Mouse (Mus musculus): ENCODE results near the gene Rfx4.

Rfx4 gene

DNA sequence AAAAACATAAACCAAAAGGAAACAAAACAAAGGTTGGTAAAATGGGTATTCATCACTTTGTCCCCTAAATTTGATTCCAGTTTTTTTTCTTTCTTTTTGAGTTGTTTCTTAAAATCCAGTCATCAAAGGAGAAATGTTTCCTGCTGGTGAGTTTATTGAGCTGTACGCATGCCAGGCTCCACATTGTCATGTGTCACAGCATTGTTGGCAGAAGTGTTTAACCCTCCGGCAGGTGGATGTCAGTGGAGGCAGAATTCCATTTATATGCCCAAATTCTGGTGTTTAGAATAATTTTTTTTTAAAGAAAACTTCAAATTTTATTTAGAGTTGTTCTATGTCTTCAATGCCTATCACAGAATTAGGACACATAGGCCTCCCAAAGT lies 56.0 kb downstream of the Rfx4 start:
- no peak for DNase-seq (ENCODE audit: low spot score in 2 of 2)

DNA sequence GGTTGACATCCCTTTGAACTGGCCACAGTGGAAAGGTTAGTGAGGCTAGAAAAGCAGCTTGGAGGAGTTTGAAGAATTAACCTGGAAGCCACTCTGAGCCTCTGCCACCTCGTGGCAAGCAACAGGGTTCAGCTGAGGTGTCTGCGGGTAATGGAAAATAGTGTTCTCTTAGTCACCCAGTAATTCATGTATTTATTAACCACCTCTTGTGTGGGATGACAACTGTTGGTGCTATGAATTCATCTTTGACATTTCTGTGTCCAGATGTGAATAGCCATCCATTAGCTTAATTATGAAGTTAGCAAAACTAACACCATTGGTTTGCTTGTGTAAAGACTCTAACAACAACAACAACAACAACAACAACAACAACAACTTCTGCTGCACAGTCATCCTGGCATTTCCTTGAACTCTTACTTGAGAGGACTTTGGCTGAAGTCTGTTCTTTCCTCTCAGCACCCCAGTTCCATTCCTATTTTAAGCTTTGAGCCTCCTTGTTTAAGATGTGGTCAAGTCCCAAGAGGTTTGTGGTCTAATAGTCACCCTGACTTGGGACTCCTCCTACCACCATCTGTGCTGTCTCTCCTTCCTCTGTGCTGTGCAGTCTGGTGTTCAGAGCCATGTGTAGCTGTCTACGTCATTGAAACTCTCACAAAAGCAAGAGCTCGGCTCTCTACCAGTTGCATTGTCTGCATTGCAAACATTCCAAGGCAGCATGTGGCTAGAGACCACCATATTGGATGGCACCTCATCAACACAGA lies 60.0 kb downstream of the Rfx4 start:
- DNase-seq (ENCODE audit: low spot score in 2 of 2) = no peak

DNA sequence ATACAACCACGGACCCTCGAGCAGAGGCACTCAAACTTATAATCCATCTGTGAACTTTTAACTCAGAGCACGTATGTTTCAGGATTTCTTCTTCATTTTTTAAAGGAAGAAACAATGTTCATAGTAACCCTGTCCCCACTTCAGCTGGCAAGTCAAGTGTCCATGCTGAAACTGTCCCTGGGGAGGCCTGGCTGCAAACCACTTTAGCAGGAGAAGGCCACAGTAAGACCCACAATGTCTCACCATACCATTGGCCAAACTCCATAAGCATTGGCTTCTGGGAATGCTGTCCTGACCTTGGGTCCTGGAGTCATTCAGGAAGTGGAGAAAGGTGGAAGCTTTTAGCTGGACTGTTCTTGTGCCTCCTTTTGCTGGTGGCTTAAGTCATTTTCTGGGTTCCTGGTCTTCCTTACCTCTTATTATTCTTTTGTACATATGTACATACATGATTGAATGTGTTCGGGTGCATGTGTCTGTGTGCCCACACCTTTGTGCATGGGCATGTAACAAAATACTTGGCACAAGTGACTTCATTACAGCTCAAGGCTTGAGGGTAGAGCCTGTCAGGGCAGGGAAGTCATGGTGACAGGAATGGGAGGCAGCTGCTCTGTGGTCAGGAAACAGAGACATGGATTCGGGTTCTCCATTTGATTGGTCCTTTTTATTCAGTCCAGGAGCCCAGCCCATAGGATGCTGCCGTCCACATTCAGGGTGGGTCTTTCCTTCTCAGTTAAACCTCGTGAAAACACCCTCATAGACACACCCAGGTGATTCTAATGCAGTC lies 61.4 kb downstream of the Rfx4 start:
- no peak for DNase-seq (ENCODE audit: low spot score in 2 of 2)

- DNase-seq (ENCODE audit: low spot score in 2 of 2) = peak; percentile 71 to 75
Measured at GRCm38 (mm10) chr10:84819669-84820068, 63.8 kb downstream of the Rfx4 start.

- no peak for DNase-seq (ENCODE audit: low spot score in 2 of 2)
Measured at GRCm38 (mm10) chr10:84820230-84820629, 64.4 kb downstream of the Rfx4 start.

- no peak for DNase-seq (ENCODE audit: low spot score in 2 of 2)
Measured at GRCm38 (mm10) chr10:84822741-84823151, 66.9 kb downstream of the Rfx4 start.

GRCm38 (mm10) chr10:84823621-84824020 lies 67.8 kb downstream of the Rfx4 start:
- DNase-seq (ENCODE audit: low spot score in 2 of 2) = no peak

- no peak for DNase-seq (ENCODE audit: low spot score in 2 of 2)
Measured at GRCm38 (mm10) chr10:84829009-84829408, 73.1 kb downstream of the Rfx4 start.

- DNase-seq (ENCODE audit: low spot score in 2 of 2) = no peak
Measured at GRCm38 (mm10) chr10:84835596-84835995, 79.7 kb downstream of the Rfx4 start.

- DNase-seq (ENCODE audit: low spot score in 2 of 2) = peak; percentile 20 to 38
Measured at GRCm38 (mm10) chr10:84836104-84836503, 80.2 kb downstream of the Rfx4 start.

DNA sequence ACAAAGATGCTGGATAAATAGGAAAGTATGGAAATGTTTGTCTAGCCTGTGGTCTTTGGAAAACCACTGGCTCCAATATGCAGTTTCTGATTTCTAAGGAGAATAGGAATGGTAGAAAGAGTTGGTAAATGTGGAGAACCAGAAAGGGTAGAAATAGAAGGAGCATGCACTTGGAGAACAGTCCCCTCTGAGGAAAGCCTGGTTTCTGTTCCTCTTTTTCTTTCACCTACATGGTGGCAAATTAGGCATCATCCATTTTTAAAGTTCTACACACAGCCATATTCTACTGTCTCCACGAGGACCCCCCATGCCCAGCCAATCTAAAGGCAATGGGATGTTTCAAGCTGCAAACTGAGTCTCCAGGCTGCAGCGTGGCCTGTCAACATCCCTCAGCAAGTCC lies 81.5 kb downstream of the Rfx4 start:
- DNase-seq (ENCODE audit: low spot score in 2 of 2) = no peak

DNA sequence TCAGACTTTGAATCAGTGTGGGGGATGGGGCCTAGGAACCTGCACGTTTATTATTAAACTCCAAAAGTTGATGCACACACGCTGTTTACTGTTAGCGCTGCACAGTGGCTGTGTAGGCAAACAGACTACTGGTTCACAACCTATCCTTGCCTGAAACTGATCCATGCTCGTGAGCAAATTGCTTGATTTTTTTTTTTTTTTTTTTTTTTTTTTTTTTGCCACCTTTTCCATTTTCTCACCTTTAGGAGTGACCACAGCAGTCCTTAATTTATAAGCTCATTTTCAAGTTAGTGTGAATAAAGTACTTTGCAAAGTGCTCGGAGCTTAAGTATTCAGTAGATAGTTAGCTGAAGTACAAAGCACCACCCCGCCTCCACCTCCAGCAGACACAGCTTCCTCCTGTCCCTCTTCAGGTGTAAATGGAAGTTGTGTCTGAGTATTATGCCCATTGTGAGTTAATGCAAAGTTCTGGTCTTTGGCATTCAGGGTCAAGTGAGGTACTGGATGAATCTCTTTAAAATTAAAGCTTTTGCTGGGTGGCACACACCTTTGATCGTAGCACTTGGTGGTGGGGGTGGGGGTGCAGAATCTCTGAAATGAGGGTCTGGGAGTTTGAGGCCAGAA lies 83.1 kb downstream of the Rfx4 start:
- DNase-seq (ENCODE audit: low spot score in 2 of 2) = no peak

DNA sequence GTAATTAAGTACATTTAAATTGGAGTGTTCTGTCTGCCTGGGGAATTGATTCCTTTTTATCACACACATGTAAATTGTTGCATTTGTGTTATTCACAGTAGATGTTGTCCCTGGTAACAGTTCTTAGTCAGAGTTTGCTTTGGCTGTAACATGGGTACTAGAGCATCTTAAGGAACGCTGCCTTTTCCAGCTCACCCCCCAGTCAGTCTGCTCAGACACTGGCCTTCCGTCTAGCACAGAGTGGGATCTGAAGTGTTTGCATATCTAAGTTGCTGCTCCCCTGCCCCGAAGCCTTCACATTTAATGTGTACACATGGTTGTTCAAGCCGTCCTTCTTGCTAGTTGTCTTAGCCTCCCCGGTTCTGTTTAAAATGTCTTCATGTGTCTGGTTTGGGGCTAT lies 90.8 kb downstream of the Rfx4 start:
- DNase-seq (ENCODE audit: low spot score in 2 of 2) = no peak

DNA sequence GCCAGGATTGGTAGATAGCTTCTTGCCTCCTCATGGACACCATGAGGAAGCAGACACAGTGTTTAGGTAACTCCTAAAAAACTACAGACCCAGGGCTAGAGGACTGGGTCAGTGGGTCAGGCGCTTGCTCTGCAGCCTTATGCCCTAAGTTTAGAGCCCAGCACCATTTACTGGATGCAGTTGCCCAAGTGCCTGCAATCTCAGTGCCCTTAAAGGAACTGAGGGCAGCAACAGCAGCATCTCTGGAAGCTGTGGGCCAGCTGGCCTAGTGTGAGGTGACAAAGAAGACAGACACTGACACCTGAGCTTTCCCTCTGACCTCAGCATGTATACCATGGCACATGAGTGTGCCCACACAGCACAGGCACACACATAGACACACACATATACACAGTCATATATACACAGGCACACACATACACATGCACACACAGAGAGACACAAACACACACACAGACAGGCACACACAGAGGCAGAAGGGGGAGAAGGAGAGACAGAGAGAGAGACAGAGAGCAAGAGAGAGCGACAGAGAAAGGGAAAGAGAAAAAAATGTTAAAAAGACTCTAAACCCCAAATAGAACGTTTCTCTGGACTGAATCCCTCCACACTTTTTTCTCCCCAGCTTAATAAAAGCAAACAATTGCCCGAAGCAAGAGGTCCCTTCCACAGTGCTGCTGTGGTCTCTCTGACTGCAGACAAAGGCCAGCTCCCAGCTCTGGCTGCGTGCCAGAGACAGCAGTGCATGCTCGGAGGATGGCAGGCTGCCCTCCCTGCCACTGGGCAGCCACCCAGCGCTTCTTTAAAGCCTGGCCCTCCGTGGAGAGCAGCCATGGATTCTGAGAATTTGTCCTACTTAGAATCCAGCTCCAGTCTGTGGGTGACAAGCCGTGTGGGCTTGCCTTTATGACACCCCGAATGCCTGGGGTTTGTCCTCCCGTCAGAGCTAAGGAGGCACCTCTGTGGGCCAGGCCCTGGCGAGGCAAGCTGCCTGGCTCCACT lies 96.4 kb downstream of the Rfx4 start:
- DNase-seq (ENCODE audit: low spot score in 2 of 2) = peak; percentile 63 to 71

GRCm38 (mm10) chr10:84854059-84854458 lies 98.2 kb downstream of the Rfx4 start:
- no peak for DNase-seq (ENCODE audit: low spot score in 2 of 2)

DNA sequence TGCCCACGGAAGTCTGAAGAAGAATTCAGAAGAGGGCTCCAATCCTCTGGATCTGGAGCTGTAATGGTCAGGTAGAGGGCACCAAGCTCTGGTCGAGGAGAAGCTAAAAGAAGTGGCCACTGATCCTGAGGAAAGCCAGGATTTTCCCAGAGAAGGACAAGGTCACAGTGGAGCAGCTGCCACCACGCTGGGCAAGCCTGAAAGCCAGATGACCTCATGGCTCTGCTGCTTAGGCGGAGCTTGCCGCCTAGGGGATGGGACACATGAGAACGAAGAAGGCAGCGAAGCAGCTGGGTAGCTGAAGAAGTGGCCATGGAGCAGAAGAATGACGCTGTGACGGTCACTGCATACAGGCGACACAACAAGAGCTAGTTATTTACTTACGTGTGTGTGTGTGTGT lies 99.6 kb downstream of the Rfx4 start:
- no peak for DNase-seq (ENCODE audit: low spot score in 2 of 2)

DNA sequence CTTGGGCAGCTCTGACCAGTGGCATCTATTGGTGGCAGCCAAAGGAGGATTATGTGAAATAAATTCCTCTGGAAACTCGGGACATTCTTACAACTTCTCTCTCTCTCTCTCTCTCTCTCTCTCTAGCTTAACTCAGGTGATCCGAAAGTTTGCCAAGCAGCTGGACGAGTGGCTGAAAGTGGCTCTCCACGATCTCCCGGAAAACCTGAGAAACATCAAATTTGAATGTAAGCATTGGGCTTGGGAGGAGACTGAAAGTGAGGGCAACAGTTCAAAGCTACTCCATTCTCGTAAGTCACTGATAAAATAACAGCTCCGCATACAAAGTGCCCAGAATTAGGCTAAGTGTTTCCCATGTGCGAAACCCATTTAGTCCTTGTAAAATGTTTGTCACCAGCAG lies 102.5 kb downstream of the Rfx4 start:
- DNase-seq (ENCODE audit: low spot score in 2 of 2) = no peak

DNA sequence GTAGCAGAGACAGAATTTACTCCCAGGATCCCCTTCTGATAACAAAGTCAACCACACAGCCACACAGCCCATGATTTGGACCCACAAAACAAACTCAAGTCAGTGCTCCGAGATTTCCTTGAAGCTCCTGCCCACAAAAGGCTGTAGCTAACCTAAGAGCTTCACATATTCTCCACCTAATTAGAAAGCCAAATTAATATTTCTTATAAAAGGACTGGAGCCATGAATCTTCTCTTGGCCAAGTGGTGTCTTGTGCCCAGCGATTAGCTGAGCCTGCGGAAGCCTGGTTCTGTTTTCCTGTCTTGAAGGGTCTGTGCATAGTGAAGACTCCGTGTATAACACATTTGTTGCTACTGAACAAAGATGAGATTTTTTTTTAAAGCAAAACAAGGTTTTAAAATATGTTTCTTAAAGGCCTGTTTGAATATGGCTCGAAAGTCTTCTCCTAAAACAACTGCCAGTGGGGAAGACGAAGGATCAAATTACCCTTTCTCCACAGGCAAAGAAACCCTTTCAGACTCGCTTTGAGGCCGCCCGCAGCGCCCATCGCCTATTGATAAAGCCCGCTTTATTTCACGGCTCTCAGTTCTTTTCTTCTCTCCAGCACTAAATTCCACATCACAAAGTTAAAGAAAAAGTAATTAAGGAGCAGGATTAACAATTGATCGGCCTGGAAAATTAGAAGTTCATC lies 103.1 kb downstream of the Rfx4 start:
- DNase-seq (ENCODE audit: low spot score in 2 of 2) = no peak

DNA sequence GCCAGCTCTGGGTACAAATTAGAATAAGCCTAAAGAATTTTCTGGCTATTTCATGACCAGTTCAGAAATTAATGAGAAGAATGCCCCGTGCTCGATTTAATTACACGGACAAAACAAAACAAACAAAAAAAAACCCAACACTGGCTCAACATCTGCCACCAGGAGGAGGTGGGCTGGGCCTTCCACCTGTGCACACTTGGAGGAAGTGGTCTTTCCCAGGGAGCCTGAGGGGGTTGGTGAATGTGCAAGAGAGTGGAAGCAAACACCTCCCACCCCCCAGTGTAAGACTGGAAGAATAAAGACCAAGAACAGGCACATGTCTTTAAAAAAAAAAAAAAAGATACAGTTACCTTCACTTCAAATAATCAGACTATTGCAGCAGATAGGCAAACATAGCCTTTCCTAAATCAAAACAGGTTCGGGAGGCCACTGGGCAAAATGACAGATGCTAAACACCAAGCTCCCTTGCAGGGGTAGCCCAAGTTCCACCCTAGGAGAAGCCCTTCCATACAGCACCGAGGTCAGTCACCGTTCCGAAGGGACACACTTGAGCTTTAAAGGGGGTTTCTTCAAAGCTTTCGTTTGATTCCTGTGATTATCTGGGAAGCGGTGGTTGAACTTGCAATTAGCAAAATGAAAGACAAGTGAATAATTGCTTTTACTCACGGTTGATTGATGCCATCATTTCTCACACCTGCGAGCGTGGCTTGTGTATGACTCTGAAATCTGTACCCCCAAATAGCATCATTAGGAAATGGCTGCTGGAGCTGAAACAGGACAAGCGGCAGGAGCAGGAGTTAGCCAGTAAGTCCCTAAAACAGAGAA lies 103.9 kb downstream of the Rfx4 start:
- no peak for DNase-seq (ENCODE audit: low spot score in 2 of 2)

- DNase-seq (ENCODE audit: low spot score in 2 of 2) = no peak
Measured at GRCm38 (mm10) chr10:84863488-84863887, 107.6 kb downstream of the Rfx4 start.

All from right cerebral cortex, adult 2 months (tissue).